Mouse (Mus musculus) liver, embryonic 11.5 days (tissue): ENCODE results near the gene Slc9a3r2. TPM values are rescaled to one million over a fixed set of nuclear protein-coding genes. Genes with fewer than 3 reads are reported as not detected.

Experiments
- ATAC-seq: fragments of 200-750 bp; cut with Nextera tagmentation; replicated peaks from 2 replicates; pipeline ENCODE4 v1.8.0; 2017; ENCODE audit warnings: moderate number of reproducible peaks, mild to moderate bottlenecking, moderate TSS enrichment, moderate library complexity; ENCODE audit not compliant: low FRiP score
- DNase-seq: peaks from one replicate; pipeline ENCODE4 v3.0.0-alpha.2; 2017; ENCODE audit warnings: low spot score
- H3K27ac ChIP-seq: fragments of 300-500 bp; sonication (generic); 2 replicates; pipeline ENCODE4 v1.5.1; 2014; ENCODE audit warnings: mild to moderate bottlenecking, low read depth, low read length, control low read depth
- H3K27me3 ChIP-seq: fragments of 300-500 bp; sonication (generic); replicated peaks from 2 replicates; pipeline ENCODE4 v1.6.1; 2014; ENCODE audit warnings: low read length, mixed read lengths; ENCODE audit not compliant: control insufficient read depth, insufficient read depth
- H3K36me3 ChIP-seq: fragments of 300-500 bp; sonication (generic); 2 replicates; pipeline ENCODE4 v1.6.1; 2014; ENCODE audit warnings: mild to moderate bottlenecking, low read length, moderate library complexity, mixed read lengths; ENCODE audit not compliant: control insufficient read depth, insufficient read depth
- H3K4me1 ChIP-seq: fragments of 300-500 bp; sonication (generic); replicated peaks from 2 replicates; pipeline ENCODE4 v1.6.1; 2014; ENCODE audit warnings: low read length, mixed read lengths; ENCODE audit not compliant: control insufficient read depth, insufficient read depth
- H3K4me2 ChIP-seq: fragments of 300-500 bp; sonication (generic); 2 replicates; pipeline ENCODE4 v1.6.1; 2014; ENCODE audit warnings: mild to moderate bottlenecking, control low read depth, moderate library complexity
- H3K4me3 ChIP-seq: fragments of 300-500 bp; sonication (generic); 2 replicates; pipeline ENCODE4 v1.5.1; 2014; ENCODE audit warnings: low read depth, low read length, control low read depth
- H3K9ac ChIP-seq: fragments of 300-500 bp; sonication (generic); 2 replicates; pipeline ENCODE4 v1.6.1; 2014; ENCODE audit warnings: low read depth, low read length, control low read depth
- H3K9me3 ChIP-seq: fragments of 300-500 bp; sonication (generic); 2 replicates; pipeline ENCODE4 v1.6.1; 2016; ENCODE audit warnings: low read length, inconsistent platforms, mixed read lengths; ENCODE audit not compliant: control insufficient read depth
- WGBS: fragments of 180-500 bp; shearing (Covaris S2); extraction: QIAGEN DNeasy Blood & Tissue Kit; methylation state at CpG from one replicate; pipeline ENCODE4 v1.1.7; 2014; 5-methylcytosine and 5-hydroxymethylcytosine counted together
- polyA plus RNA-seq: library from polyadenylated mRNA; unstranded; fragments of >200 nt; fragmentation: Nextera tagmentation; extraction: Ambion mirVana; gene quantifications from 2 replicates; pipeline ENCODE4 v1.2.1, GENCODE M21; 2014

The Slc9a3r2 gene
- polyA plus RNA-seq, 1 experiment from 2014 or later = 23.6 TPM

DNA sequence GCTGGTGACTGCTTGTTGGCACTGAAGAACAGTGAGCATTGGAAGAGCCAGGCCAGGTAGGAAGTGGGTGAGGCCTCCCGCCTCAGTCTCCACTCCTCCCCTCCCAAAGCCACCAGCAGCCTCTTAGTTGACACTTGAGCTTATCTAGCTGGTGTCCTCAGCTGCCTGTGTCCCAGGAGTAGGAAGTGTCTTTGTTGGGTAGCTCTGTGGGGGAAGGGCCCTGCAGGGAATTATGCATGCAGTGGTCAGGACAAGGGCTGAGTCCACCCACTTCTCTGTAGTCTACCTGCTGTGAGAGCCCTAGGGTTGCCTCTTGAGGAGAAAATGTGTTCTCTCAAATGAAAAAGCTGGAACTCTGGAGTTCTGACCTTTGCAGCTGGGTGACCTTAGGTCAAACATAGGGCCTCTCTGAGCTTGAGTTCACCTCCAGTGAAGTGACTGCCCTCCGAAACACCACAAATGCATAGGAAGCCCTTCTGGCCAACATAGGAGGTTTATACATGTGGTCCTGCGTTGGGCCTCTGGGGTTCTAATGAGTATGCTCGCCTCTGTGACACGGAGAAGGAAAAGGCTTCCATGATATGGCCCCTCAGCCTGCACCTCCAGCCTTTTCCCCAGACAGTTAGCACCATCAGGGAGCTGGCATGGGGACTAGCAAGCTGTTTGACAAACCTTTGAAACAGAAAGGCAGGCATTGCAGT is 13.2 kb downstream of the Slc9a3r2 start:
- no peak for ATAC-seq
- H3K4me2 ChIP-seq = no peak overlapping the region

DNA sequence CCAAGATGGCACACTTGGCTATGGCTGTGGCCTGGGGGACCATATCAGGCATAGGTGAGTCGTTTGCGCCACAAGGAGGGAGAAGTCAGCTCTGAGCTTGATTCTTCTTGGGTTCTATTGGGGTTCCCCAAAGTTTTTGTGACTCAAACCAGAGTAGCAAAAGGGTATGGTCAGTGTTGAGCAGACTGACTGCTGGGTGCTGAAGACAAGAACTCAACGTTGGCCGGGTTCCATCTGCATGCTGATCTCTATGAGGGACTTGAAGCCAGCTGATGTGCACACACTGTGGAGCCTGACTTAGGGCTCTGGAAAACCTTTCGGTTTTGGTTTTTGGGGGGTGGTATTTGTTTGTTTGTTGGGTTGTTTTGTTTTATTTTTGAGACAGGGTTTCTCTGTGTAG is 14.4 kb downstream of the Slc9a3r2 start:
- Histone ChIP-seq H3K4me1 (peaks cover 14% of the 10 kb centered on the region), H3K27me3 (no peaks in the 10 kb centered on the region), H3K36me3 (peaks cover 5% of the 10 kb centered on the region), H3K4me2 (no peak overlapping the region), H3K9ac (no peak overlapping the region), H3K4me3 (no peak overlapping the region), H3K27ac (no peak overlapping the region), H3K9me3 (no peaks in the 10 kb centered on the region)
- DNase-seq = no peak
- 93% methylated on average over 5 of the region's 5 CpGs for WGBS
- ATAC-seq = no peak

More for the DNA sequence above, 13.2 kb downstream of the Slc9a3r2 start:
- H3K4me3 ChIP-seq = no peak overlapping the region
- WGBS = 61% methylated on average over 5 of the region's 5 CpGs
- peaks cover 5% of the 10 kb centered on the region for H3K36me3 ChIP-seq
- H3K9ac ChIP-seq = no peak overlapping the region
- DNase-seq = no peak
- H3K27ac ChIP-seq = no peak overlapping the region
- H3K9me3 ChIP-seq = no peaks in the 10 kb centered on the region
- H3K4me1 ChIP-seq = peaks cover 14% of the 10 kb centered on the region
- no peaks in the 10 kb centered on the region for H3K27me3 ChIP-seq

DNA sequence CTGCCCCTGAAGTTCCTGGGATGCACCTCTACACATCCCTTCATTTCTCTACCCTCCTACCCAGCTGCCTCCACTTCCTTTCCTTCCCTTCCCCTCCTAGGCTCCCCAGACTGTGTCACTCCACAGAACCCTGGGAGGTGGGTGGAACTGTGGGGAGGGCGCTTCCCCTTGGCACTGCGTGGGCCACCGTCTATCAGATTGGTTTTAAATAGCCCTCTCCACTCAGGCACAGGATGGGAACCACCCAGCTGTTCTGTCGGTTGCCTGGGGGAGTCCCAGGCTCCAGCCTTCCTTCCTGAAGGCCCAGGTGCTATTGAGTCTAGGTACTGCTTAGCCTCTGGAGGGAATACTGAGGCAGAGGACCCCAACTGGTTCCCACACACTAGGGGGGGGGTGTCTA is 15.1 kb downstream of the Slc9a3r2 start:
- DNase-seq = no peak
- Histone ChIP-seq H3K9ac (no peak overlapping the region), H3K9me3 (no peaks in the 10 kb centered on the region), H3K4me2 (no peak overlapping the region), H3K4me1 (peaks cover 14% of the 10 kb centered on the region), H3K27me3 (no peaks in the 10 kb centered on the region), H3K27ac (no peak overlapping the region), H3K4me3 (no peak overlapping the region; the same call in 1 of the 2 replicates), H3K36me3 (peaks cover 9% of the 10 kb centered on the region)
- ATAC-seq = no peak
- WGBS = 72% methylated on average over 4 of the region's 4 CpGs

DNA sequence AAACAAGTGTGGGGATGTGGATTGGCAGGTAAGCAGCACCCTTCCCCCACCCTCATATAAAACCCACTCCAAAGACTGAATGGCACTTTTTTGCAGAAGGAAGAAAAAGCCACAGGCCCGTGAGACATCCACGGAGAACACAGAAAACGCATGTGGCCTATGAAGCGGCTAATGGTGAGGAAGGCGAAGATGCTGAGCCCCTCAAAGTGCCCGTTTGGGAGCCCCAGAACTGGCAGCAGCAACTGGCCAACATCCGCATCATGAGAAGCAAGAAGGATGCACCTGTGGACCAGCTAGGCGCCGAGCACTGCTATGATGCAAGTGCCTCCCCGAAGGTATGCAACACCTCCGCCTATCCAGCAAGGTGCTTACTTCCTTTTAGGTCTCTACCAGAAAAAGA is 16.3 kb downstream of the Slc9a3r2 start:
- Histone ChIP-seq H3K4me3 (no peak overlapping the region), H3K27me3 (no peaks in the 10 kb centered on the region), H3K27ac (no peak overlapping the region), H3K4me2 (no peak overlapping the region; the same call in 1 of the 2 replicates), H3K9me3 (no peaks in the 10 kb centered on the region), H3K4me1 (peaks cover 14% of the 10 kb centered on the region), H3K9ac (no peak overlapping the region; the same call in 1 of the 2 replicates), H3K36me3 (peaks cover 13% of the 10 kb centered on the region)
- no peak for DNase-seq
- ATAC-seq = no peak
- 91% methylated on average over 11 of the region's 11 CpGs for WGBS

DNA sequence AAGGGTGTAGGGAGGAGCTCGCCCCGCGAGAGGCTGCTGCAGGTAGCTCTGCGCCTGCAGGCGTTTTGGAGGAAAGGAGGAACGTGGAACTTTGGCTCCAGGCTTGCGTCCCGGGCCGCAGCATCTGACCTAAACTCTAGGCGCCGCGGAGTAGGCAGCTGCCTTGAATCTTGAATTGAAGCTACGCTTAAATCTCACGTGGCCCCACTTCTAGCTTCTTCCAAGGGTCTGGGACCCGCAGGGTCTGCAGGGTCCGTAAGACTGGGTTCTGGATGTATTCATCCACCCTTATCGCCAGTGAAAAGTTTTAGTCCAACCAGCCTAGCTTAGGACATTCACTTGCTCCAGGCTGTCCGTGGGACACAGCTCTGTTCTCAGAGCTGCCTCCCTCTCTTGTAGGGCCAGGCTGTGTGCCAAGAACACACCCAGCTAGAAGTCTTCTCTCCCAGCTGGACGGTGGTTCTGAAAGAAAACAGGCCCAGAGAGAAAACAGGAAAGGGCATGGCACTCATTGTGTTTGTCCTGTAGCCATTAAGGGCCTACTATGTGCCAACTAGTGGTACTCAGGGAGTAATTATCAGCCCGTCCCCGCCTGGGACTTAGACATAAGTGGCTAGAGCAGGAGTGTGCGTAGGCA is 17.2 kb downstream of the Slc9a3r2 start:
- Histone ChIP-seq H3K27me3 (no peaks in the 10 kb centered on the region), H3K9ac (peak overlapping the region; percentile 88), H3K4me3 (peak overlapping the region; percentile 81), H3K4me2 (peak overlapping the region; percentile 94), H3K9me3 (no peaks in the 10 kb centered on the region), H3K36me3 (peaks cover 11% of the 10 kb centered on the region), H3K4me1 (peaks cover 16% of the 10 kb centered on the region), H3K27ac (peak overlapping the region; percentile 69)
- ATAC-seq (peak; percentile 16), DNase-seq (no peak)
- WGBS = 17% methylated on average over 22 of the region's 22 CpGs

DNA sequence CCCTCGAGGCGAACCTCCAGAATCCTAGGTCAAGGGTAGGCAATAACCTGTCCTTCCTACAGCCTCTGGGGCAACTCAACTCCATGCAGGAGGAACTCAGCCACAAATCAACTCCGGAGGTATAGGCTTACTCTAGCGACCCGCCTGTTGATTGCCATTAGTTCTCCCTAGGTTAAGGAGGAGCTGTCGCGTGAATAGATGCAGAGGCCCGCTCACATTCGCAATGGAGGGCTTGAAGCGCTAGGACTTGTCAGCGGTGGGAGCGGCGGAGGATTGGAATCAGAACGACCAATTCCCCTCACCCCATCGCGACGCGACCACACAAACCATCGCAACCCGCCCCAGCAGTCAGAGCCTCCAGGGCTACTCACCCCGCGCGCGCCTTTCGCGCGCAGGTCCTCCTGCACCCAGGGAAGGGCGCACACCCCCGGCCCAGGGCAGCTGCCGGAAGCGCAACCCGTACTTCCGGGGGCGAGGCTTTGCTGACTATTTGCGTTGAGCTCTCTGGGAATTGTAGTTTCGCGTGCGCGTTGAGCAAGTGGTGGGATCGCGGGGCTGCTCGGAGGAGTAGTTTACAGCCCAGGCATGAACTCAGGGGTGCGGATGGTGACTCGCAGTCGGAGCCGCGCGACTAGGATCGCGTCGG is 17.8 kb downstream of the Slc9a3r2 start, which contains the start of the genes Tsc2 and Nthl1:
Tsc2 (minus strand) TSS at position 464 of the 646 bp plus-strand sequence.
Nthl1 (plus strand) TSS at position 514 of the 646 bp plus-strand sequence.
- Histone ChIP-seq H3K4me1 (peaks cover 16% of the 10 kb centered on the region), H3K27ac (peak within 1 kb of the TSS; percentile 69), H3K9me3 (no peaks in the 10 kb centered on the region), H3K36me3 (peaks cover 18% of the 10 kb centered on the region), H3K27me3 (no peaks in the 10 kb centered on the region), H3K4me2 (peak within 1 kb of the TSS; percentile 94), H3K9ac (peak within 1 kb of the TSS; percentile 88), H3K4me3 (peak within 1 kb of the TSS; percentile 81)
- 1% methylated on average over 51 of the region's 51 CpGs for WGBS
- DNase-seq = peak; percentile 92
- ATAC-seq = peak; percentile 83

DNA sequence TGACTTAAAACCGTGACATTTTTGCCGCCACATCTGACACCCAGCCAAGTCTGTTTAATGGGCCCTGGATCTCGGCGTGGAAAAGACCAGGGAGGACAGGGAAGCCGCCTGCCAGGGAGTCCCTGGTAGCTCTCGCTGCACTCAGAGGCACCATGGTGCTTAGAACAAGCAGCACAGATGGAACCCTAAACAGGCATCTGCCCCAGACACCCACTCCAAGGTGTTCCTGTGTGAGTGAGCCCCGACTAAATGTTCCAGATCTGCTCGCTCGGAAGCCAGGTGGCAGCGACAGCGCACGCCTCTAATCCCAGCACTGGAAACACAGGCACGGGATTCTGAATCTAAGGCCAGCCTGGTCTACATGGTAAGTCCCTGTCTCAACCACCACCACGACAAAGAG is 20.1 kb downstream of the Slc9a3r2 start:
- H3K27me3 ChIP-seq = no peaks in the 10 kb centered on the region
- H3K4me3 ChIP-seq = no peak overlapping the region
- H3K4me1 ChIP-seq = peaks cover 13% of the 10 kb centered on the region
- H3K4me2 ChIP-seq = no peak overlapping the region
- no peaks in the 10 kb centered on the region for H3K9me3 ChIP-seq
- DNase-seq = no peak
- 89% methylated on average over 14 of the region's 14 CpGs for WGBS
- H3K9ac ChIP-seq = no peak overlapping the region
- peaks cover 30% of the 10 kb centered on the region for H3K36me3 ChIP-seq
- H3K27ac ChIP-seq = no peak overlapping the region
- no peak for ATAC-seq

DNA sequence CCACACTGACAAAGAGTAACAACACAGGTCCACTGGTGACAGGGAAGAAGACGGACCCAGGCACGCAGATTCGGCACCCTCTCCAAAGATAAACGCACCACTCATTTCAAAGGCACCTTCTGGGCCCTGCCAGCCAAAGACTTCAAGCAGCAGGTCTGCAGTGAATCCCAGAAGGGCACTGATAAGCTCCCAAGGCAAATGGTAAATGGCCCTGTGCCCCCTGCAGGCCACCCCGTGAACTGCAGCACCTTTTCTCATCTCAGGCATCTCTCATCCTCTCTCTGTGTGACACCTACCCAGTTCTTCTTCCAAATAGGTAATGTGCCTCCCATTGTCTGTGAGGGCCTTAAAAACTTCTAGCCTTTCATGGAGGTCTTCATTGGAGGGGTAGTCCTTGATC is 21.5 kb downstream of the Slc9a3r2 start:
- Histone ChIP-seq H3K27ac (no peak overlapping the region), H3K9me3 (no peaks in the 10 kb centered on the region), H3K36me3 (peaks cover 37% of the 10 kb centered on the region), H3K4me1 (peaks cover 10% of the 10 kb centered on the region), H3K4me3 (no peak overlapping the region), H3K27me3 (no peaks in the 10 kb centered on the region), H3K9ac (no peak overlapping the region), H3K4me2 (no peak overlapping the region)
- WGBS = 30% methylated on average over 5 of the region's 5 CpGs
- DNase-seq (peak; percentile 80), ATAC-seq (peak; percentile 34; the same call in 1 of the 2 replicates)
